Mouse (Mus musculus): ENCODE measurements around the gene Olfr1295. TPM values are rescaled to one million over a fixed set of nuclear protein-coding genes. Genes with fewer than 3 reads are reported as not detected.

Olfr1295 gene
- polyA plus RNA-seq (2015; fragmentation: Nextera tagmentation; extraction: Ambion mirVana): not detected in 2 replicates

GRCm38 (mm10) chr2:111569581-111569980 is at the start of gene Olfr1295:
Gene Olfr1295 (minus strand): TSS chr2:111569681.
- H3K4me2 ChIP-seq (replicated peaks): no peak within 1 kb of the TSS

GRCm38 (mm10) chr2:111540191-111540590 is 29.3 kb downstream of the Olfr1295 start, which contains the start of gene Olfr1294:
Gene Olfr1294 (minus strand): TSS chr2:111540291.
- Histone ChIP-seq H3K4me1 (no peaks in the 10 kb centered on the region), H3K4me2 (replicated peaks) (no peak within 1 kb of the TSS), H3K4me3 (no peak within 1 kb of the TSS), H3K27ac (replicated peaks) (no peak within 1 kb of the TSS), H3K36me3 (no peaks in the 10 kb centered on the region), H3K9ac (replicated peaks) (no peak within 1 kb of the TSS), H3K9me3 (no peaks in the 10 kb centered on the region), H3K27me3 (no peaks in the 10 kb centered on the region)
- no peak for ATAC-seq (replicated peaks)
- 40% methylated on average over 1 of the region's 1 CpGs for WGBS

More at GRCm38 (mm10) chr2:111569581-111569980, at the start of gene Olfr1295:
- no peaks in the 10 kb centered on the region for H3K36me3 ChIP-seq
- no peaks in the 10 kb centered on the region for H3K4me1 ChIP-seq
- no peaks in the 10 kb centered on the region for H3K27me3 ChIP-seq
- ATAC-seq (replicated peaks): no peak
- no peak within 1 kb of the TSS for H3K9ac ChIP-seq (replicated peaks)
- no peak within 1 kb of the TSS for H3K4me3 ChIP-seq
- no peaks in the 10 kb centered on the region for H3K9me3 ChIP-seq
- H3K27ac ChIP-seq (replicated peaks): no peak within 1 kb of the TSS

GRCm38 (mm10) chr2:111524903-111525302 is 44.6 kb downstream of the Olfr1295 start, which contains the start of gene Olfr1293-ps:
Gene Olfr1293-ps (plus strand): TSS chr2:111525203.
- no peak within 1 kb of the TSS for H3K4me2 ChIP-seq (replicated peaks)
- H3K27me3 ChIP-seq: no peaks in the 10 kb centered on the region

GRCm38 (mm10) chr2:111517451-111517850 is 52.0 kb downstream of the Olfr1295 start:
- Histone ChIP-seq H3K9ac (replicated peaks) (no peak overlapping the region), H3K27me3 (no peaks in the 10 kb centered on the region), H3K4me2 (replicated peaks) (no peak overlapping the region), H3K9me3 (peaks cover 4% of the 10 kb centered on the region; the same call in 1 of the 2 replicates), H3K4me1 (no peaks in the 10 kb centered on the region), H3K27ac (replicated peaks) (no peak overlapping the region), H3K36me3 (no peaks in the 10 kb centered on the region), H3K4me3 (no peak overlapping the region)
- ATAC-seq (replicated peaks): no peak
- WGBS: 91% methylated on average over 10 of the region's 10 CpGs

More at GRCm38 (mm10) chr2:111524903-111525302, 44.6 kb downstream of the Olfr1295 start, which contains the start of gene Olfr1293-ps:
- Histone ChIP-seq H3K9ac (replicated peaks) (no peak within 1 kb of the TSS), H3K9me3 (no peaks in the 10 kb centered on the region), H3K36me3 (no peaks in the 10 kb centered on the region), H3K27ac (replicated peaks) (no peak within 1 kb of the TSS), H3K4me3 (no peak within 1 kb of the TSS), H3K4me1 (no peaks in the 10 kb centered on the region)
- WGBS: 93% methylated on average over 1 of the region's 1 CpGs
- no peak for ATAC-seq (replicated peaks)

Other genes starting within 250 kb of the Olfr1295 start
- not detected in 2 replicates for gene Olfr1281, start 243.2 kb downstream of the Olfr1295 start, polyA plus RNA-seq (2015; fragmentation: Nextera tagmentation; extraction: Ambion mirVana)
- not detected in 2 replicates for gene Olfr1282, start 233.6 kb downstream of the Olfr1295 start, polyA plus RNA-seq (2015; fragmentation: Nextera tagmentation; extraction: Ambion mirVana)
- not detected in 2 replicates for gene Olfr1283, start 202.9 kb downstream of the Olfr1295 start, polyA plus RNA-seq (2015; fragmentation: Nextera tagmentation; extraction: Ambion mirVana)
- not detected in 2 replicates for gene Olfr1284, start 194.2 kb downstream of the Olfr1295 start, polyA plus RNA-seq (2015; fragmentation: Nextera tagmentation; extraction: Ambion mirVana)
- gene Olfr1286, start 146.6 kb downstream of the Olfr1295 start, polyA plus RNA-seq (2015; fragmentation: Nextera tagmentation; extraction: Ambion mirVana): not detected in 2 replicates
- not detected in 2 replicates for gene Olfr1287, start 120.5 kb downstream of the Olfr1295 start, polyA plus RNA-seq (2015; fragmentation: Nextera tagmentation; extraction: Ambion mirVana)
- not detected in 2 replicates for gene Olfr1288, start 95.6 kb downstream of the Olfr1295 start, polyA plus RNA-seq (2015; fragmentation: Nextera tagmentation; extraction: Ambion mirVana)
- not detected in 2 replicates for gene Olfr1289, start 88.9 kb downstream of the Olfr1295 start, polyA plus RNA-seq (2015; fragmentation: Nextera tagmentation; extraction: Ambion mirVana)
- gene Olfr1290, start 75.9 kb downstream of the Olfr1295 start, polyA plus RNA-seq (2015; fragmentation: Nextera tagmentation; extraction: Ambion mirVana): not detected in 2 replicates
- gene Olfr1291-ps1, start 72.5 kb downstream of the Olfr1295 start, polyA plus RNA-seq (2015; fragmentation: Nextera tagmentation; extraction: Ambion mirVana): not detected in 2 replicates
- not detected in 2 replicates for gene Olfr1293-ps, start 44.5 kb downstream of the Olfr1295 start, polyA plus RNA-seq (2015; fragmentation: Nextera tagmentation; extraction: Ambion mirVana)
- gene Olfr1294, start 29.4 kb downstream of the Olfr1295 start, polyA plus RNA-seq (2015; fragmentation: Nextera tagmentation; extraction: Ambion mirVana): not detected in 2 replicates
- gene Olfr1297, start 56.8 kb upstream of the Olfr1295 start, polyA plus RNA-seq (2015; fragmentation: Nextera tagmentation; extraction: Ambion mirVana): not detected in 2 replicates
- gene Olfr1298, start 79.5 kb upstream of the Olfr1295 start, polyA plus RNA-seq (2015; fragmentation: Nextera tagmentation; extraction: Ambion mirVana): not detected in 2 replicates
- not detected in 2 replicates for gene Olfr1299, start 91.7 kb upstream of the Olfr1295 start, polyA plus RNA-seq (2015; fragmentation: Nextera tagmentation; extraction: Ambion mirVana)
- gene Olfr1301, start 181.3 kb upstream of the Olfr1295 start, polyA plus RNA-seq (2015; fragmentation: Nextera tagmentation; extraction: Ambion mirVana): not detected in 2 replicates
- not detected in 2 replicates for gene Olfr1302, start 207.7 kb upstream of the Olfr1295 start, polyA plus RNA-seq (2015; fragmentation: Nextera tagmentation; extraction: Ambion mirVana)

Data from forebrain, embryonic 15.5 days (tissue).